Mouse (Mus musculus) kidney, postnatal 0 days (tissue): ENCODE measurements around the gene Olfr985. TPM values are rescaled to one million over a fixed set of nuclear protein-coding genes. Genes with fewer than 3 reads are reported as not detected.
A peak's percentile ranks its signal among the peaks of the same experiment; 100 is the strongest.

ENCODE experiments used
- ATAC-seq: fragments of 200-750 bp; cut with Nextera tagmentation; replicated peaks from 2 replicates; pipeline ENCODE4 v1.8.0; 2017; ENCODE audit warnings: low read depth, moderate number of reproducible peaks, moderate TSS enrichment, moderate library complexity; ENCODE audit not compliant: low FRiP score
- DNase-seq: peaks from one replicate; pipeline ENCODE4 v3.0.0-alpha.2; 2016; ENCODE audit warnings: low spot score
- H3K27ac ChIP-seq: fragments of 300-500 bp; sonication (generic); 2 replicates; pipeline ENCODE4 v1.5.1; 2014; ENCODE audit warnings: mild to moderate bottlenecking
- H3K27me3 ChIP-seq: fragments of 300-500 bp; sonication (generic); 2 replicates; pipeline ENCODE4 v1.6.1; 2014; ENCODE audit warnings: low read length, mixed read lengths; ENCODE audit not compliant: insufficient read depth
- H3K36me3 ChIP-seq: fragments of 300-500 bp; sonication (generic); 2 replicates; pipeline ENCODE4 v1.6.1; 2014; ENCODE audit warnings: low read length, mixed read lengths; ENCODE audit not compliant: insufficient read depth
- H3K4me1 ChIP-seq: fragments of 300-500 bp; sonication (generic); replicated peaks from 2 replicates; pipeline ENCODE4 v1.6.1; 2014; ENCODE audit warnings: antibody characterized with exemption, low read length, mixed read lengths; ENCODE audit not compliant: insufficient read depth
- H3K4me2 ChIP-seq: fragments of 300-500 bp; sonication (generic); 2 replicates; pipeline ENCODE4 v1.6.1; 2014; ENCODE audit warnings: mild to moderate bottlenecking, low read length, moderate library complexity, mixed read lengths
- H3K4me3 ChIP-seq: fragments of 300-500 bp; sonication (generic); replicated peaks from 2 replicates; pipeline ENCODE4 v1.5.1; 2014; ENCODE audit warnings: low read depth, low read length
- H3K9ac ChIP-seq: fragments of 300-500 bp; sonication (generic); 2 replicates; pipeline ENCODE4 v1.6.1; 2014; ENCODE audit warnings: low read depth, low read length
- H3K9me3 ChIP-seq: fragments of 300-500 bp; sonication (generic); replicated peaks from 2 replicates; pipeline ENCODE4 v1.6.1; 2016; ENCODE audit warnings: low read length, inconsistent platforms, mixed read lengths
- CTCF ChIP-seq: IDR thresholded peaks from 2 replicates; pipeline ENCODE4 v1.5.1; 2016; ENCODE audit warnings: antibody characterized with exemption, low read depth, mild to moderate bottlenecking, moderate library complexity
- WGBS: fragments of 180-500 bp; shearing (Covaris S2); extraction: QIAGEN DNeasy Blood & Tissue Kit; methylation state at CpG from one replicate; pipeline ENCODE4 v1.1.7; 2014; 5-methylcytosine and 5-hydroxymethylcytosine counted together
- polyA plus RNA-seq: library from polyadenylated mRNA; unstranded; fragments of >200 nt; fragmentation: Nextera tagmentation; extraction: Ambion mirVana; gene quantifications from 2 replicates; pipeline ENCODE4 v1.2.1, GENCODE M21; 2015

The Olfr985 gene
- polyA plus RNA-seq, 1 experiment from 2014 or later, result not detected

DNA sequence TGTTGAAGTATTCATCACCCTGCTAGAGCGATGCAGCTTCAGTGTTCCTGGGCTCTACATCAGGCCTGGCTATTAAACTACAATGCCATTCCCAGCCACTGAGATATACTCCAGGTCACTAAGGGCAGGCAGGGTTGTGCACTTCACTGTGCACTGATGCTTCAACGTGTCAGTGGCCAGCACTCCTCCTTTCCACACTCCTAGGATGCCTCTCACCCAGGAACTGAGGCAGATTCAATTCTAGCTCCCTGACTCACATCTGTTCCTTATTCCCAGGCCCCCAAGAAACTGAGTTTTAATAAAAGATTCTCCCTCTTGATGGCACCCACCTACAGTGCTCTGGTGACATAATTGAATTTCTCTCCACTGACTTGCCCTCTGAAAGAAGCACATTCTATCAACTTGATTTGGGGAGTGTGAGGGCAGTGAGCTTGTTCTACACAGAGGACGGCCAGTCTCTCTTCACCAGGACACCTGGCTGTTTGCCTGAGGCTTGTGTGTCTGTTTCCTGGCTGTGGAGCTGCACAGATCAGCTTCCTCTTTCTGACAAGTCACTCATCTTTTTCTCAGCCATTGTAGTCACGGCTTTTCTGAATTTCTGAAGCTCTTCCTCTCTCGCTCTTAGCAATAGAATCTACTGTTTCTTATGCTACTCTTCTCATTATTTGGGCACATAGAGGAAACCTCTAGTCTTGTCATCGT, 7.2 kb upstream of the Olfr985 start:
- WGBS, result 68% methylated on average over 6 of the region's 6 CpGs
- no peaks in the 10 kb centered on the region for H3K36me3 ChIP-seq
- no peaks in the 10 kb centered on the region for H3K9me3 ChIP-seq
- H3K4me1 ChIP-seq, result no peaks in the 10 kb centered on the region
- no peak for TF ChIP-seq CTCF
- no peak overlapping the region for H3K4me2 ChIP-seq
- DNase-seq (no peak), ATAC-seq (no peak)
- H3K9ac ChIP-seq, result no peak overlapping the region
- no peak overlapping the region for H3K27ac ChIP-seq
- H3K27me3 ChIP-seq, result no peaks in the 10 kb centered on the region
- no peak overlapping the region for H3K4me3 ChIP-seq

- 89% methylated on average over 1 of the region's 1 CpGs for WGBS
- no peak for TF ChIP-seq CTCF
- Histone ChIP-seq H3K27me3 (no peaks in the 10 kb centered on the region), H3K4me1 (no peaks in the 10 kb centered on the region), H3K4me2 (no peak overlapping the region), H3K9me3 (no peaks in the 10 kb centered on the region), H3K36me3 (no peaks in the 10 kb centered on the region), H3K4me3 (no peak overlapping the region), H3K9ac (no peak overlapping the region), H3K27ac (no peak overlapping the region)
- DNase-seq, result no peak
- ATAC-seq, result no peak
Measured at GRCm38 (mm10) chr9:40130556-40130955, 572 bp upstream of the Olfr985 start.

DNA sequence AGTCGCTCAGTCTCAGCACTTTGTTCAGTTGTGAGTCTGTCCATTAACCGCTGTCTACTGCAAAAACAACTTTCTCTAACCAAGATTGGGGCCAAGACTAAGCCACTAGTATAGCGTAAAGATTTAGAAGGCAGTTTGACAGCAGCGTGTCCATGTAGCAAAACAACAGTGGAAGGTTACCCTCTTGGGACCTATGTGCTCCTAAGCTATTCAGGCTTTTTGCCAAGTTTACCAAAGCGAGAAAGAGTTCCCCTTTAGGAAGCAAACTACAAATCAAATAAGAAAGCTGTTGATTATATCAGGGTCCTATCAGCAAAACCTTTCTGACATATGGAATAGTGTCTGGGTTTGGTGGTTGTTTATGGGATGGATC, 12.7 kb downstream of the Olfr985 start:
- H3K4me3 ChIP-seq, result no peak overlapping the region
- no peak for TF ChIP-seq CTCF
- no peaks in the 10 kb centered on the region for H3K27me3 ChIP-seq
- no peaks in the 10 kb centered on the region for H3K36me3 ChIP-seq
- H3K9ac ChIP-seq, result no peak overlapping the region
- H3K4me2 ChIP-seq, result peak overlapping the region; percentile 27; the same call in 1 of the 2 replicates
- no peaks in the 10 kb centered on the region for H3K9me3 ChIP-seq
- ATAC-seq, result no peak
- DNase-seq, result peak; percentile 38
- 53% methylated on average over 5 of the region's 5 CpGs for WGBS
- peaks cover 3% of the 10 kb centered on the region; the same call in 1 of the 2 replicates for H3K4me1 ChIP-seq
- H3K27ac ChIP-seq, result peak overlapping the region; percentile 47

GRCm38 (mm10) chr9:40116645-40117286, 13.2 kb downstream of the Olfr985 start:
- Histone ChIP-seq H3K9ac (no peak overlapping the region), H3K36me3 (no peaks in the 10 kb centered on the region), H3K4me2 (peak overlapping the region; percentile 27; the same call in 1 of the 2 replicates), H3K27ac (peak overlapping the region; percentile 47), H3K9me3 (no peaks in the 10 kb centered on the region), H3K4me1 (peaks cover 3% of the 10 kb centered on the region; the same call in 1 of the 2 replicates), H3K27me3 (no peaks in the 10 kb centered on the region), H3K4me3 (no peak overlapping the region)
- WGBS, result 40% methylated on average over 10 of the region's 10 CpGs
- peak; percentile 64 for DNase-seq
- peak; percentile 61; the same call in 1 of the 2 replicates for ATAC-seq
- no peak for TF ChIP-seq CTCF

- DNase-seq (no peak), ATAC-seq (no peak)
- Histone ChIP-seq H3K9ac (no peak within 1 kb of the TSS), H3K9me3 (no peaks in the 10 kb centered on the region), H3K36me3 (no peaks in the 10 kb centered on the region), H3K4me3 (no peak within 1 kb of the TSS), H3K27me3 (no peaks in the 10 kb centered on the region), H3K4me2 (no peak within 1 kb of the TSS), H3K27ac (no peak within 1 kb of the TSS), H3K4me1 (peaks cover 3% of the 10 kb centered on the region; the same call in 1 of the 2 replicates)
- TF ChIP-seq CTCF, result no peak
- 86% methylated on average over 2 of the region's 2 CpGs for WGBS
Measured at GRCm38 (mm10) chr9:40114106-40114505, 15.9 kb downstream of the Olfr985 start, which contains the start of gene Olfr984. TSS of gene Olfr984 (minus strand) at chr9:40114206.

- Histone ChIP-seq H3K4me3 (no peak overlapping the region), H3K9ac (no peak overlapping the region), H3K27ac (no peak overlapping the region), H3K9me3 (no peaks in the 10 kb centered on the region), H3K4me1 (no peaks in the 10 kb centered on the region), H3K4me2 (no peak overlapping the region), H3K27me3 (no peaks in the 10 kb centered on the region), H3K36me3 (no peaks in the 10 kb centered on the region)
- WGBS, result 64% methylated on average over 3 of the region's 3 CpGs
- DNase-seq (no peak), ATAC-seq (no peak)
- no peak for TF ChIP-seq CTCF
Measured at GRCm38 (mm10) chr9:40094769-40095168, 35.2 kb downstream of the Olfr985 start.
